In the genomic region with DNA sequence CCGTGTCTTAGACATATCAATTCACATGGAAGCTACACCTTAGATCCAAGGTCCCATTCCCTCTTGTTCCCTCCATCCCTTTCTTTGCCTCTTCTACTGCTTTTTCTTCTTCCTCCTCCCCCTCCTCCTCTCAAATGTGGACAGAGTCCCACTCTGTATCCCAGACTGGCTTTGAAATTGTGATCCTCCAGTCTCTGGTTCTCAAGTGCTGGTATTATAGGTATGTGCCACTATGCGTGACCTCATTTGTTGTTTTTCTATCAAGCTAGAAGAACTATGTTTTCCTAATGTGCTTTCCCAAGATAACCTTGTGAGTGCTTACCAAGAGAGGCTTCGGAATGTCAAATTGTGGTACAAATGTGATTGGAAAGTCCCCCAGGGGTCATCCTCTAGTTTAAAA, we compare ENCODE assay signal across 12 mouse cellular contexts.
DNase-seq lines count a peak whose midpoint lies in the region; ATAC-seq and TF ChIP-seq lines count a peak whose summit lies in the region.
"Had no signal": no experiment of that assay in that cellular context is flagged by ENCODE, and none has a peak within 500 bp of the region (broad histone marks: within the 10 kb centered on the region; RNA-seq: fewer than 3 reads in every experiment).

No protein-coding gene starts in this region.

- no peak for DNase-seq in hindbrain, embryonic 10.5 days (ENCODE audit: low spot score)
- no peak for DNase-seq in hindbrain, postnatal 0 days (ENCODE audit: low spot score)
- DNase-seq in stomach, postnatal 0 days (ENCODE audit: low spot score): no peak
- DNase-seq in spleen, postnatal 4 days (ENCODE audit: low spot score in 2 of 2): no peak
- DNase-seq in cerebellum, postnatal 10 days: no peak
- DNase-seq: lung, adult 18-20 months; spleen, adult 18-20 months had no signal

- no peak overlapping the region for H3K4me3 ChIP-seq in forebrain, embryonic 12.5 days (replicated peaks)
- H3K4me3 ChIP-seq in forebrain, embryonic 16.5 days (replicated peaks; ENCODE audit: low read length): no peak overlapping the region
- H3K4me3 ChIP-seq in hindbrain, embryonic 10.5 days: no peak overlapping the region
- H3K4me3 ChIP-seq in hindbrain, postnatal 0 days (ENCODE audit: low read length): no peak overlapping the region
- H3K4me3 ChIP-seq in stomach, embryonic 14.5 days (ENCODE audit: low read depth, low read length): no peak overlapping the region
- H3K4me3 ChIP-seq in stomach, postnatal 0 days (ENCODE audit: low read depth, low read length): no peak overlapping the region

- no peaks in the 10 kb centered on the region for H3K9me3 ChIP-seq in forebrain, embryonic 12.5 days
- no peaks in the 10 kb centered on the region for H3K9me3 ChIP-seq in forebrain, embryonic 16.5 days (ENCODE audit: control insufficient read depth, low read length)
- H3K9me3 ChIP-seq in hindbrain, embryonic 10.5 days: no peaks in the 10 kb centered on the region
- no peaks in the 10 kb centered on the region for H3K9me3 ChIP-seq in hindbrain, postnatal 0 days (ENCODE audit: low read length)
- H3K9me3 ChIP-seq in stomach, embryonic 14.5 days (ENCODE audit: control insufficient read depth, low read depth, low read length): no peaks in the 10 kb centered on the region
- no peaks in the 10 kb centered on the region for H3K9me3 ChIP-seq in stomach, postnatal 0 days (ENCODE audit: control insufficient read depth, low read length)

- no peaks in the 10 kb centered on the region for H3K27me3 ChIP-seq in forebrain, embryonic 12.5 days
- H3K27me3 ChIP-seq in forebrain, embryonic 16.5 days (replicated peaks; ENCODE audit: control insufficient read depth, insufficient read depth, low read length): no peaks in the 10 kb centered on the region
- no peaks in the 10 kb centered on the region for H3K27me3 ChIP-seq in hindbrain, embryonic 10.5 days (ENCODE audit: insufficient read depth, poor library complexity, severe bottlenecking)
- H3K27me3 ChIP-seq in hindbrain, postnatal 0 days (ENCODE audit: insufficient read depth, low read length): no peaks in the 10 kb centered on the region
- H3K27me3 ChIP-seq in stomach, embryonic 14.5 days (ENCODE audit: control insufficient read depth, insufficient read depth, low read length): no peaks in the 10 kb centered on the region
- H3K27me3 ChIP-seq in stomach, postnatal 0 days (ENCODE audit: control insufficient read depth, insufficient read depth, low read length): no peaks in the 10 kb centered on the region
- H3K27me3 ChIP-seq: Patski had no signal

- TF ChIP-seq CTCF in hindbrain, postnatal 0 days (IDR thresholded peaks at IDR 0.05; ENCODE audit: low read depth): no peak
- TF ChIP-seq CTCF in stomach, postnatal 0 days (IDR thresholded peaks at IDR 0.05; ENCODE audit: low read depth): no peak

- no peak overlapping the region for H3K4me2 ChIP-seq in forebrain, embryonic 12.5 days
- H3K4me2 ChIP-seq in forebrain, embryonic 16.5 days (ENCODE audit: low read length): no peak overlapping the region
- H3K4me2 ChIP-seq in hindbrain, postnatal 0 days (ENCODE audit: low read depth, low read length): no peak overlapping the region
- H3K4me2 ChIP-seq in stomach, embryonic 14.5 days (replicated peaks; ENCODE audit: low read depth, low read length): no peak overlapping the region
- no peak overlapping the region for H3K4me2 ChIP-seq in stomach, postnatal 0 days (replicated peaks; ENCODE audit: low read depth)

- peaks cover 29% of the 10 kb centered on the region for H3K4me1 ChIP-seq in forebrain, embryonic 12.5 days
- H3K4me1 ChIP-seq in forebrain, embryonic 16.5 days (replicated peaks; ENCODE audit: control insufficient read depth, insufficient read depth, low read length): peaks cover 24% of the 10 kb centered on the region
- peaks cover 26% of the 10 kb centered on the region for H3K4me1 ChIP-seq in hindbrain, embryonic 10.5 days (replicated peaks)
- H3K4me1 ChIP-seq in hindbrain, postnatal 0 days (ENCODE audit: insufficient read depth, low read length): peaks cover 12% of the 10 kb centered on the region; the same call in 1 of the 2 replicates
- H3K4me1 ChIP-seq in stomach, embryonic 14.5 days (ENCODE audit: control insufficient read depth, insufficient read depth, low read length): peaks cover 13% of the 10 kb centered on the region; the same call in 1 of the 2 replicates
- 0 out of 2 replicates have a peak, but pooled peaks cover 2% of the 10 kb centered on the region for H3K4me1 ChIP-seq in stomach, postnatal 0 days (replicated peaks; ENCODE audit: control insufficient read depth, insufficient read depth)

- WGBS in forebrain, embryonic 12.5 days: 83% methylated on average over 3 of the region's 3 CpGs
- WGBS in forebrain, embryonic 16.5 days: 83% methylated on average over 3 of the region's 3 CpGs
- 87% methylated on average over 3 of the region's 3 CpGs for WGBS in hindbrain, embryonic 10.5 days
- 79% methylated on average over 3 of the region's 3 CpGs for WGBS in hindbrain, postnatal 0 days
- 69% methylated on average over 3 of the region's 3 CpGs for WGBS in stomach, embryonic 14.5 days
- 67% methylated on average over 3 of the region's 3 CpGs for WGBS in stomach, postnatal 0 days

- no peak overlapping the region for H3K9ac ChIP-seq in forebrain, embryonic 12.5 days
- no peak overlapping the region for H3K9ac ChIP-seq in forebrain, embryonic 16.5 days (replicated peaks; ENCODE audit: low read depth, low read length)
- H3K9ac ChIP-seq in hindbrain, postnatal 0 days (replicated peaks; ENCODE audit: low read length): no peak overlapping the region
- no peak overlapping the region for H3K9ac ChIP-seq in stomach, embryonic 14.5 days (replicated peaks; ENCODE audit: low read depth, low read length)
- no peak overlapping the region for H3K9ac ChIP-seq in stomach, postnatal 0 days (ENCODE audit: low read length)

- 0 out of 2 replicates have a peak overlapping the region, but pooled peaks have one; percentile 62 for H3K27ac ChIP-seq in forebrain, embryonic 12.5 days
- no peak overlapping the region for H3K27ac ChIP-seq in forebrain, embryonic 16.5 days (ENCODE audit: low read length)
- H3K27ac ChIP-seq in hindbrain, embryonic 10.5 days: peak overlapping the region; percentile 71
- H3K27ac ChIP-seq in hindbrain, postnatal 0 days: no peak overlapping the region
- H3K27ac ChIP-seq in stomach, embryonic 14.5 days (ENCODE audit: low read length): peak overlapping the region; percentile 22; the same call in 1 of the 2 replicates
- no peak overlapping the region for H3K27ac ChIP-seq in stomach, postnatal 0 days (replicated peaks)
- H3K27ac ChIP-seq: macrophage had no signal

- H3K36me3 ChIP-seq in forebrain, embryonic 12.5 days (replicated peaks): 0 out of 2 replicates have a peak, but pooled peaks cover 10% of the 10 kb centered on the region
- 0 out of 2 replicates have a peak, but pooled peaks cover 2% of the 10 kb centered on the region for H3K36me3 ChIP-seq in forebrain, embryonic 16.5 days (ENCODE audit: control insufficient read depth, insufficient read depth)
- peaks cover 8% of the 10 kb centered on the region for H3K36me3 ChIP-seq in hindbrain, embryonic 10.5 days
- no peaks in the 10 kb centered on the region for H3K36me3 ChIP-seq in hindbrain, postnatal 0 days (ENCODE audit: insufficient read depth, low read length)
- no peaks in the 10 kb centered on the region; the same call in 1 of the 2 replicates for H3K36me3 ChIP-seq in stomach, embryonic 14.5 days (ENCODE audit: control insufficient read depth, insufficient read depth, low read length)
- no peaks in the 10 kb centered on the region for H3K36me3 ChIP-seq in stomach, postnatal 0 days (ENCODE audit: control insufficient read depth, insufficient read depth, low read length)

- no peak for ATAC-seq in forebrain, embryonic 12.5 days (ENCODE audit: low FRiP score)
- ATAC-seq in forebrain, embryonic 16.5 days: no peak
- no peak for ATAC-seq in hindbrain, postnatal 0 days
- no peak for ATAC-seq in stomach, embryonic 14.5 days (ENCODE audit: insufficient number of reproducible peaks, insufficient read depth, low FRiP score, low read depth)
- no peak for ATAC-seq in stomach, postnatal 0 days (ENCODE audit: low FRiP score, low TSS enrichment)
- ATAC-seq: Patski had no signal

- TF ChIP-seq EP300 in stomach, postnatal 0 days (optimal IDR thresholded peaks at IDR 0.05): no peak

Comparison
In these comparisons a context has a peak if more than half of its experiments do, and no peak if none do; other contexts are left out.
1. H3K27ac ChIP-seq: peak in forebrain, embryonic 12.5 days (single experiment), hindbrain, embryonic 10.5 days (single experiment) and stomach, embryonic 14.5 days (single experiment); none in forebrain, embryonic 16.5 days (single experiment), hindbrain, postnatal 0 days (single experiment) and stomach, postnatal 0 days (single experiment).